Mouse (Mus musculus) natural killer cell, adult 2 months (primary cell): ENCODE results near the gene Bri3bp.

ENCODE experiments used
- DNase-seq, 2 experiments: peaks; one replicate each; pipeline ENCODE4 v3.0.0; 2022; ENCODE audit warnings: low spot score in 2 of 2

The Bri3bp gene

GRCm38 (mm10) chr5:125449306-125449705, 7.9 kb downstream of the Bri3bp start:
- DNase-seq, result no peak

GRCm38 (mm10) chr5:125452573-125452972, 11.2 kb downstream of the Bri3bp start:
- DNase-seq, result no peak

GRCm38 (mm10) chr5:125456100-125456499, 14.7 kb downstream of the Bri3bp start:
- DNase-seq, result no peak

- DNase-seq, result no peak
Measured at GRCm38 (mm10) chr5:125457538-125457937, 16.2 kb downstream of the Bri3bp start.

GRCm38 (mm10) chr5:125460574-125460973, 19.2 kb downstream of the Bri3bp start:
- DNase-seq, result no peak

- peak in 1 of 2 experiments; percentile 55 for DNase-seq
Measured at GRCm38 (mm10) chr5:125461868-125462445, 20.6 kb downstream of the Bri3bp start.

- no peak for DNase-seq
Measured at GRCm38 (mm10) chr5:125465192-125465591, 23.8 kb downstream of the Bri3bp start.

GRCm38 (mm10) chr5:125465701-125466106, 24.3 kb downstream of the Bri3bp start:
- DNase-seq, result peak; percentile 93 to 96

GRCm38 (mm10) chr5:125466483-125466882, 25.1 kb downstream of the Bri3bp start:
- DNase-seq, result no peak

GRCm38 (mm10) chr5:125467261-125467660, 25.9 kb downstream of the Bri3bp start:
- DNase-seq, result no peak

- DNase-seq, result no peak
Measured at GRCm38 (mm10) chr5:125470713-125471112, 29.3 kb downstream of the Bri3bp start.

- no peak for DNase-seq
Measured at GRCm38 (mm10) chr5:125472796-125473475, 31.6 kb downstream of the Bri3bp start.

- no peak for DNase-seq
Measured at GRCm38 (mm10) chr5:125475030-125475429, 33.7 kb downstream of the Bri3bp start.

- DNase-seq, result peak; percentile 97 to 98
Measured at GRCm38 (mm10) chr5:125475601-125476285, 34.4 kb downstream of the Bri3bp start, which contains the start of gene Aacs. Gene Aacs (plus strand): TSS chr5:125475814.

GRCm38 (mm10) chr5:125476286-125476625, 34.9 kb downstream of the Bri3bp start:
- DNase-seq, result no peak

GRCm38 (mm10) chr5:125476799-125477198, 35.4 kb downstream of the Bri3bp start:
- no peak for DNase-seq

- no peak for DNase-seq
Measured at GRCm38 (mm10) chr5:125477533-125477932, 36.2 kb downstream of the Bri3bp start.

- DNase-seq, result no peak
Measured at GRCm38 (mm10) chr5:125478037-125478436, 36.7 kb downstream of the Bri3bp start.

GRCm38 (mm10) chr5:125479376-125479775, 38.0 kb downstream of the Bri3bp start:
- no peak for DNase-seq

GRCm38 (mm10) chr5:125480434-125481231, 39.3 kb downstream of the Bri3bp start:
- DNase-seq, result no peak

GRCm38 (mm10) chr5:125482474-125482873, 41.1 kb downstream of the Bri3bp start:
- no peak for DNase-seq
